Mouse (Mus musculus) liver, adult 2 months (tissue): Measurements from ENCODE around the gene Gpr68.

Source experiments
- CTCF ChIP-seq: fragments of 200-500 bp; IDR thresholded peaks from 2 replicates; pipeline ENCODE4 v1.5.1; 2011; ENCODE audit warnings: low read depth, low read length, control low read depth
- POLR2A ChIP-seq: fragments of 200-500 bp; IDR thresholded peaks from 2 replicates; pipeline ENCODE4 v1.6.1; 2011; ENCODE audit warnings: low read length, control low read depth; ENCODE audit not compliant: insufficient read depth; ENCODE audit errors: extremely low read depth

DNA sequence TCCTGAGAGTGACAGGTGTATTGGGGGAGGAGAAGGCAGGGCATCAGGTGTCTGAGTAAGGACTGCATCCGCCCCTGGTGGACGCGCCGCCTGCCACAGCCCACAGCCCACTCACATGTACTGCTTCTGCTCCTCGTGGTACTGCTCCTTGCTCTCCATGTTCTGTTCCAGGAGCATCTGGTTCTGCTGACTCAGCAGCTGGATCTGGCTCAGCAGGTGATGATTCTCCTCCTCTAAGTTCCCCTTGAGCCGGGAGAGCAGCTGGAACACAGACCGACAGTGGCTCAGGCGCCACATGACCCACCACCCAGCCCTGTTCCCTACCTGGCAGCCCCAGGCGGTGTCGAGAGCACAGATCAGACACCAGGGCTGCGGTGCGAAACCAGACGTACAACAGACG lies 23.7 kb upstream of the Gpr68 start:
- TF ChIP-seq POLR2A (no peak), CTCF (no peak)
